Mouse (Mus musculus) stomach, embryonic 16.5 days (tissue): Measurements from ENCODE around the gene Mgea5. TPM values are rescaled to one million over a fixed set of nuclear protein-coding genes. Genes with fewer than 3 reads are reported as not detected.

ENCODE experiments used
- ATAC-seq: fragments of 200-750 bp; cut with Nextera tagmentation; 2 replicates; pipeline ENCODE4 v1.8.0; 2017; ENCODE audit warnings: moderate number of reproducible peaks, moderate TSS enrichment; ENCODE audit not compliant: insufficient read depth, low FRiP score
- H3K27ac ChIP-seq: fragments of 300-500 bp; sonication (generic); 2 replicates; pipeline ENCODE4 v1.5.1; 2014; ENCODE audit warnings: low read length
- H3K27me3 ChIP-seq: fragments of 300-500 bp; sonication (generic); 2 replicates; pipeline ENCODE4 v1.6.1; 2014; ENCODE audit warnings: low read length, control low read depth, mixed read lengths; ENCODE audit not compliant: control insufficient read depth, insufficient read depth
- H3K36me3 ChIP-seq: fragments of 300-500 bp; sonication (generic); 2 replicates; pipeline ENCODE4 v1.6.1; 2014; ENCODE audit warnings: low read length; ENCODE audit not compliant: control insufficient read depth, insufficient read depth
- H3K4me1 ChIP-seq: fragments of 300-500 bp; sonication (generic); 2 replicates; pipeline ENCODE4 v1.6.1; 2014; ENCODE audit warnings: low read length, control low read depth, mixed read lengths; ENCODE audit not compliant: control insufficient read depth, insufficient read depth
- H3K4me2 ChIP-seq: fragments of 300-500 bp; sonication (generic); 2 replicates; pipeline ENCODE4 v1.6.1; 2014; ENCODE audit warnings: low read depth, low read length, mixed read lengths
- H3K4me3 ChIP-seq: fragments of 300-500 bp; sonication (generic); replicated peaks from 2 replicates; pipeline ENCODE4 v1.5.1; 2014; ENCODE audit warnings: mild to moderate bottlenecking, low read length
- H3K9ac ChIP-seq: fragments of 300-500 bp; sonication (generic); 2 replicates; pipeline ENCODE4 v1.6.1; 2014; ENCODE audit warnings: low read length
- H3K9me3 ChIP-seq: fragments of 300-500 bp; sonication (generic); replicated peaks from 2 replicates; pipeline ENCODE4 v1.6.1; 2016; ENCODE audit warnings: low read length, control low read depth; ENCODE audit not compliant: control insufficient read depth
- WGBS: fragments of 180-500 bp; shearing (Covaris S2); extraction: QIAGEN DNeasy Blood & Tissue Kit; methylation state at CpG from one replicate; pipeline ENCODE4 v1.1.7; 2014; 5-methylcytosine and 5-hydroxymethylcytosine counted together
- polyA plus RNA-seq: library from polyadenylated mRNA; unstranded; fragments of >200 nt; fragmentation: Nextera tagmentation; extraction: Ambion mirVana; gene quantifications from 2 replicates; pipeline ENCODE4 v1.2.1, GENCODE M21; 2015

The Mgea5 gene
- polyA plus RNA-seq, 1 experiment from 2014 or later: 40.5 TPM

DNA sequence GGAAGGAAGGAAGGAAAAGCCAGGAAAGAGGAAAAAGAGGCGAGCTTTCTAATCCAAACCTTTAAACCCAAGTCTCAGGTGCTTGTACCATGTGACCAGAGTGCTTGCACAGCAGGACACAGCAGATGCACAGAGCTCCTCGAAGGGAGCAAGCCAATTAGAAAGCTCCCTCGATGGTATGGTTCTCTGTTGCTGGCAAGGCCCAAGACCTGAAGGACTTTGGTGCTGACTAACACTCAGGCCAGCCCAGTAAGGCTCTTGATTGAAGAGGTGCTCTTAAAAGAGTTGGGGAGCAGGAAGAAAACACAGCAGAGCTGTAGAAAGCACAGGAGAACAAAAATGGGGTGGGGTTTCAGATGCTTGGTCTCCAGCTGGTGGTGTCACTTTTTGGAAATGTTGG is 74.9 kb downstream of the Mgea5 start:
- no peaks in the 10 kb centered on the region for H3K36me3 ChIP-seq
- H3K4me2 ChIP-seq: no peak overlapping the region
- H3K4me3 ChIP-seq: no peak overlapping the region
- H3K9me3 ChIP-seq: no peaks in the 10 kb centered on the region
- no peaks in the 10 kb centered on the region for H3K4me1 ChIP-seq
- 68% methylated on average over 3 of the region's 3 CpGs for WGBS
- H3K9ac ChIP-seq: no peak overlapping the region
- ATAC-seq: no peak
- H3K27ac ChIP-seq: no peak overlapping the region
- H3K27me3 ChIP-seq: no peaks in the 10 kb centered on the region

Other genes starting within 250 kb of the Mgea5 start
- 12.5 and 13.2 TPM in 2 replicates for gene Poll, start 223.3 kb downstream of the Mgea5 start, polyA plus RNA-seq
- gene Gm17018, start 223.2 kb downstream of the Mgea5 start, polyA plus RNA-seq: 40.1 and 43.4 TPM in 2 replicates
- gene Fbxw4, start 123.5 kb downstream of the Mgea5 start, polyA plus RNA-seq: 2.8 and 5.4 TPM in 2 replicates
- gene Fgf8, start 40.9 kb downstream of the Mgea5 start, polyA plus RNA-seq: not detected in 2 replicates
- gene Npm3, start 34.2 kb downstream of the Mgea5 start, polyA plus RNA-seq: 13.8 and 15.6 TPM in 2 replicates
- 2.3 and 2.6 TPM in 2 replicates for gene Kcnip2, start 32.2 kb upstream of the Mgea5 start, polyA plus RNA-seq
- 15.4 and 17.7 TPM in 2 replicates for gene Armh3, start 214.7 kb upstream of the Mgea5 start, polyA plus RNA-seq
- gene Hps6, start 219.7 kb upstream of the Mgea5 start, polyA plus RNA-seq: 8.5 and 9.0 TPM in 2 replicates